Mouse (Mus musculus): ENCODE data around the gene Slc44a5.

The Slc44a5 gene

GRCm38 (mm10) chr3:154317651-154318248 is 344.5 kb downstream of the Slc44a5 start:
- peak in 1 of 2 experiments; percentile 52 for DNase-seq

Measured in kidney, postnatal 36 days (tissue).